Mouse (Mus musculus) mouse trophoblast stem cell (cell line): ENCODE data around the gene Chchd3.

Source experiments
- in situ Hi-C, 2 experiments: fragments of 300-500 bp; cut with MseI, MboI; formaldehyde crosslinking; loops; 2 replicates in 1 of 2; 3 replicates in 1 of 2; pipeline ENCODE4 v1.15.1; 2025

Chchd3 gene

GRCm38 (mm10) chr6:32801776-32802175, 258.3 kb downstream of the Chchd3 start:
- in situ Hi-C loops: no loop called here

- in situ Hi-C loops: no loop called here
Observed at GRCm38 (mm10) chr6:32797525-32797924, 262.5 kb downstream of the Chchd3 start.

- in situ Hi-C loops: no loop called here
Observed at GRCm38 (mm10) chr6:32795653-32796500, 264.2 kb downstream of the Chchd3 start.

GRCm38 (mm10) chr6:32793575-32793974, 266.5 kb downstream of the Chchd3 start:
- in situ Hi-C loops: no loop called here

- in situ Hi-C loops: no loop called here
Observed at GRCm38 (mm10) chr6:32793163-32793562, 266.9 kb downstream of the Chchd3 start.

- in situ Hi-C loops: no loop called here
Observed at GRCm38 (mm10) chr6:32790487-32790886, 269.6 kb downstream of the Chchd3 start.

- in situ Hi-C loops: no loop called here
Observed at GRCm38 (mm10) chr6:32787399-32787798, 272.7 kb downstream of the Chchd3 start.

- in situ Hi-C loops: no loop called here
Observed at GRCm38 (mm10) chr6:32786196-32786595, 273.9 kb downstream of the Chchd3 start.

- in situ Hi-C loops: no loop called here
Observed at GRCm38 (mm10) chr6:32783102-32783501, 277.0 kb downstream of the Chchd3 start.

GRCm38 (mm10) chr6:32780602-32781001, 279.5 kb downstream of the Chchd3 start:
- in situ Hi-C loops: no loop called here

GRCm38 (mm10) chr6:32776384-32776783, 283.7 kb downstream of the Chchd3 start:
- in situ Hi-C loops: no loop called here

- in situ Hi-C loops: no loop called here
Observed at GRCm38 (mm10) chr6:32754524-32754923, 305.5 kb downstream of the Chchd3 start.

- in situ Hi-C loops: no loop called here
Observed at GRCm38 (mm10) chr6:32749821-32750220, 310.2 kb downstream of the Chchd3 start.

- in situ Hi-C loops: no loop called here
Observed at GRCm38 (mm10) chr6:32748777-32749176, 311.3 kb downstream of the Chchd3 start.

GRCm38 (mm10) chr6:32747333-32747732, 312.7 kb downstream of the Chchd3 start:
- in situ Hi-C loops: no loop called here
